Mouse (Mus musculus): ENCODE data around the gene Dlat.

Dlat gene

GRCm38 (mm10) chr9:50594794-50595417 lies 64.7 kb downstream of the Dlat start:
- DNase-seq (ENCODE audit: extremely low spot score, low read depth, low spot score): no peak

- no peak for DNase-seq (ENCODE audit: extremely low spot score, low read depth, low spot score)
Observed at GRCm38 (mm10) chr9:50593544-50593943, 66.0 kb downstream of the Dlat start.

- DNase-seq (ENCODE audit: extremely low spot score, low read depth, low spot score): no peak
Observed at GRCm38 (mm10) chr9:50592955-50593354, 66.6 kb downstream of the Dlat start.

GRCm38 (mm10) chr9:50590856-50591518 lies 68.6 kb downstream of the Dlat start:
- no peak for DNase-seq (ENCODE audit: extremely low spot score, low read depth, low spot score)

GRCm38 (mm10) chr9:50586955-50587354 lies 72.6 kb downstream of the Dlat start:
- no peak for DNase-seq (ENCODE audit: extremely low spot score, low read depth, low spot score)

DNA sequence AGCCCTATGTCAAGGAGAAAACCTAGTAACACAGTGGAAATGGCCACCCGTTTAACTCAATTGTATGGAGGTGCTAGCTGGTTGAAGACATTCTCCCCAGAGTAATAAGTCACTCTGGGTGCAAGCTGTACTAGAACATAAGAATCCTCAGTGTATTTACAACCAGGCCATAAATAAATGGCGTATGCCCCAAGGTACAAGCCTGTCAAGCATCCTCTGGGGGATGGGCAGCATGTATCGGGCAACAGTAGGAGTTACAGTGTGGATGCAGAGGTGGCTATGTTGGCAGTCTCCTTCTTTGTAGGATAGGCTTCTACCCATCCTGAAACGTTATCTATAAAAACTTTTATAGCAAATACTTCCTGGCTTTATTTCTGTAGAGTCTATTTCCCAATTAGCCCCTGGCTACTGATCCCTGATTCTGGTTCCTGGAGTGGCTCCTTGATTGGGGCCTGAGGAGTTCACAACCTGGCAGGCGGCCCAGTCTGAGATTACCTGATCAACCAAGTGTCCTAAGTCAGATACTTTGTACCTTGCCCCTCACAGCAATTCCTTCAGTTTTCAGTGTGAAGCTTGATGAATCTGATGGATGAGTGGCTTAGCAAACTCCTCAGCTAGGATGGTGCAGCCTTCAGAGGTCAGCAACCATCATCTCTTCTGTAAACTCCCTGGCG lies 74.3 kb downstream of the Dlat start:
- no peak for DNase-seq (ENCODE audit: extremely low spot score, low read depth, low spot score)

Data from hindlimb bud, embryonic 11.5 days (tissue).